Mouse (Mus musculus) bone marrow macrophage, adult 2 months (primary cell): Measurements from ENCODE around the gene Lce1d. TPM values are rescaled to one million over a fixed set of nuclear protein-coding genes. Genes with fewer than 3 reads are reported as not detected.

Experiments
- H3K27ac ChIP-seq: 2 replicates; pipeline ENCODE4 v1.5.1; 2012; ENCODE audit warnings: low read depth, low read length; ENCODE audit not compliant: insufficient read depth
- H3K4me1 ChIP-seq: 2 replicates; pipeline ENCODE4 v1.6.1; 2012; ENCODE audit warnings: low read length; ENCODE audit not compliant: control insufficient read depth, insufficient read depth
- H3K4me3 ChIP-seq: 2 replicates; pipeline ENCODE4 v1.5.1; 2012; ENCODE audit warnings: mild to moderate bottlenecking, low read length, moderate library complexity; ENCODE audit not compliant: insufficient read depth
- CTCF ChIP-seq: IDR thresholded peaks from 2 replicates; pipeline ENCODE4 v1.5.1; 2012; ENCODE audit warnings: low read depth, mild to moderate bottlenecking, low read length, moderate library complexity
- POLR2A ChIP-seq: IDR thresholded peaks from 2 replicates; pipeline ENCODE4 v1.6.1; 2012; ENCODE audit warnings: mild to moderate bottlenecking, low read depth, low read length, borderline replicate concordance
- polyA plus RNA-seq: library from polyadenylated mRNA; stranded (reverse); fragments of >200 nt; gene quantifications from 2 replicates; pipeline ENCODE4 v1.2.4, GENCODE M21; 2012; ENCODE audit not compliant: missing spikeins, insufficient read depth, insufficient read length

The Lce1d gene
- polyA plus RNA-seq, 1 experiment, result not detected

DNA sequence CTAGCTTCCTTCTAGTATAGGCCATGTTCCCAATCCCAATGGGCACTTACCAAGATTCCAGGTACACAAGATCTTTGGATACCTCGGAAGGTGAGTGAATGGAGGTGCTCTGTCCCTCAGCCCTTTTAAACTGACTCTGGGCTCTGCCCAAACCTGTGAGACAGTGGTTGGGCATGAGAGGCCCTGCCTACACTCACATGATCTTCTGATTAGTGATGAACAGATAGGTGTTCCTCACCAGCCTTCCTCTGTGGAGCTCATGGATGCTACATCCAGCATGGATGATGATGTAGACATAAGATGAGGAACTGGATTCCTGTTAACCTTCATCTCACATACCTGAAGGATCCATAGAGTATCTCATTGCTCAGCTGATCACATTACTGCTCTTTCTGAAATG is 38.8 kb downstream of the Lce1d start, which contains the start of gene Lce1a1:
Gene Lce1a1, minus strand, starts transcription at position 101 of the 400 bp plus-strand sequence.
- H3K27ac ChIP-seq, result no peak within 1 kb of the TSS

DNA sequence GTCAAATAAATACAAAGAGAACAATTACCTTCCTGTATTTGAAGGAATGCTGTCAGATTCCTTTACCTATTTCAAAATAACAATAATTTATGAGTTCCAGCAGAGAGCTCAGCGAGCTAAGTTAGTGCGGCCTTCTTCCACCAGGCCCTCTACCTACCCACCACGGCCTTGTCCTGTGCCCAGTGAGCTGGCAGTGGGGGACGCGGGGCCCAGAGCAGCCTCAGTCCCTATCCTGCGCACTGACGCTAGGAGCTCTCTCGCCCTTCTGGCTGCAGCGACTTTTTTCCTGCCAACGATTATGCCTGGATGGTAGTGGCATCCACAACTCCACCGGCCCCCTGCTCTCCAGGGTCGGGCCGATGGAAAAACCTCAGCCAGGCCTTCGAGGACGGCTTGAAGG is 47.2 kb downstream of the Lce1d start:
- H3K27ac ChIP-seq, result no peak overlapping the region
- no peaks in the 10 kb centered on the region for H3K4me1 ChIP-seq
- H3K4me3 ChIP-seq, result no peak overlapping the region
- TF ChIP-seq POLR2A (no peak), CTCF (no peak)

More for the DNA sequence above, 38.8 kb downstream of the Lce1d start, which contains the start of gene Lce1a1:
- no peak for TF ChIP-seq CTCF
- TF ChIP-seq POLR2A, result no peak
- Histone ChIP-seq H3K4me3 (no peak within 1 kb of the TSS), H3K4me1 (no peaks in the 10 kb centered on the region)

DNA sequence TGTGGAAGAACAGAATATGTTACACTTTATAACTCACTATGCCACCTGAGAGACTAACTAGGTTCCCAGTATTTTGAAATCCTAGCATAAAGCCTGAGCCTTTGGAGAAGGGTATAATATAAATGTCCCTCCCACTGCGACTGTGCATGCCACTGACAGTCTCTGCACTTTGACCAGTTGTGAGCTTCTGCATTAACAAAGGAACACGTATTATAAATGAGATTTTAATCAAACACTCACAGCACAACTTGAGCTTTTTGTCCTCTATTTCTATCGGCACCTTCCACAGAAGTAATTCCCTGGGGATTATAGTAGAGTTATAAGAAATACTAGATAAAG is 48.4 kb downstream of the Lce1d start:
- H3K4me1 ChIP-seq, result no peaks in the 10 kb centered on the region
- no peak overlapping the region for H3K27ac ChIP-seq
- TF ChIP-seq POLR2A (no peak), CTCF (no peak)
- no peak overlapping the region for H3K4me3 ChIP-seq

DNA sequence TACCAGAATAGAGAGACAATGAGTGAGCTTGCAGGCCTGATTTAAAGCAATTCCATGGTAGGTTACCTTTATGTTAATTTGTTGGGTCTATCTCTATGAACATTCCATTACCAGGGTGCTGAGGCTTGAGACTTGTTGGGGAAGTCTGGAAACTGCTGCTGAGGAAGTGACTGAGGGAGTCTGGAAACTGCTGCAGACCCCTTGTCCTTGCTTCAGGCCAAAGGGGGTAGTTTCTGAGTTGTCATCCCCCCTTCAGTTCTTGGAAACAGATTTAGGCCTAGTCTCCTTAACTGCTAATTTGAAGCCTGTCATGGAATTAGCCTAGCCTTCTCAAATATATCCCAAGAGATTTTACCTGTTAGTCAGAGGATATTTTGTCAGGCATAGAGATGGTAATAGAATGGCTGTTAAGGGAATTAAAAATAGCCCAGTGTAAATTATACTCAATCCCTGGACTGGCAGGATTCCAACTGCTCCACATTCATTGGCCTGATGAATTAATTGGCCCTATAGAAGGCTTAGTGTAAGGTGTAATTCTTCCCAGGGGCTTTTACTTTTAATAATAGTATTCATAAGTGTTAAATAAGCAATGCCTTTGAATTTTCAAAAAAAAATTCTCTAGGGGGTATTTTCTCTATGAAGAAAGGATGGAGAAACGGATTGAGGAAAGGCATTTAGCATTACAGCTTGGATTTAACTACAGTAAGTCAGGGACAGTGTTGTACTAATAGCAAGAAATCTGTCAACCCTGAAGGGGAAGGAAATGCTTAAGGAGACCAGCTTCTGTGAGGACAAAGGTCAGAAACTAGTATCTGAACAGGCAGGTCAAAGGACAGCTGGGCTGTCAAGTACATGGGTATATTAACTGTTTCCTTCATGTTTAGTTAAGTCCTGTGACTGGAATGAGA is 49.0 kb downstream of the Lce1d start:
- Histone ChIP-seq H3K4me1 (no peaks in the 10 kb centered on the region), H3K27ac (no peak overlapping the region), H3K4me3 (no peak overlapping the region)
- TF ChIP-seq CTCF, result no peak
- TF ChIP-seq POLR2A, result no peak

Other genes with a start within 250 kb of the Lce1d start
- gene Sprr1b, start 248.4 kb downstream of the Lce1d start, polyA plus RNA-seq, result not detected in 2 replicates
- not detected in 2 replicates for gene Sprr3, start 228.5 kb downstream of the Lce1d start, polyA plus RNA-seq
- gene Sprr1a, start 201.3 kb downstream of the Lce1d start, polyA plus RNA-seq, result not detected in 2 replicates
- gene Sprr4, start 186.7 kb downstream of the Lce1d start, polyA plus RNA-seq, result not detected in 2 replicates
- gene 2310046K23Rik, start 152.7 kb downstream of the Lce1d start, polyA plus RNA-seq, result not detected in 2 replicates
- not detected in 2 replicates for gene Ivl, start 113.5 kb downstream of the Lce1d start, polyA plus RNA-seq
- not detected in 2 replicates for gene Smcp, start 98.2 kb downstream of the Lce1d start, polyA plus RNA-seq
- not detected in 2 replicates for gene 2210017I01Rik, start 79.7 kb downstream of the Lce1d start, polyA plus RNA-seq
- gene Lce6a, start 65.5 kb downstream of the Lce1d start, polyA plus RNA-seq, result not detected in 2 replicates
- not detected in 2 replicates for gene Lce1a1, start 38.9 kb downstream of the Lce1d start, polyA plus RNA-seq
- not detected in 2 replicates for gene Lce1b, start 30.3 kb downstream of the Lce1d start, polyA plus RNA-seq
- not detected in 2 replicates for gene Lce1a2, start 16.9 kb downstream of the Lce1d start, polyA plus RNA-seq
- not detected in 2 replicates for gene Lce1c, start 8.0 kb downstream of the Lce1d start, polyA plus RNA-seq
- not detected in 2 replicates for gene Lce1e, start 21.9 kb upstream of the Lce1d start, polyA plus RNA-seq
- not detected in 2 replicates for gene Lce1f, start 33.1 kb upstream of the Lce1d start, polyA plus RNA-seq
- gene Gm38119, start 51.9 kb upstream of the Lce1d start, polyA plus RNA-seq, result not detected in 2 replicates
- gene Lce1g, start 65.1 kb upstream of the Lce1d start, polyA plus RNA-seq, result not detected in 2 replicates
- gene Lce1h, start 77.9 kb upstream of the Lce1d start, polyA plus RNA-seq, result not detected in 2 replicates
- not detected in 2 replicates for gene Lce1i, start 91.7 kb upstream of the Lce1d start, polyA plus RNA-seq
- gene Lce1j, start 103.3 kb upstream of the Lce1d start, polyA plus RNA-seq, result not detected in 2 replicates
- gene Lce1k, start 120.7 kb upstream of the Lce1d start, polyA plus RNA-seq, result not detected in 2 replicates
- gene Kprp, start 140.0 kb upstream of the Lce1d start, polyA plus RNA-seq, result not detected in 2 replicates
- not detected in 2 replicates for gene Lce1l, start 164.1 kb upstream of the Lce1d start, polyA plus RNA-seq
- not detected in 2 replicates for gene 2310050C09Rik, start 183.0 kb upstream of the Lce1d start, polyA plus RNA-seq
- not detected in 2 replicates for gene Lce3a, start 239.0 kb upstream of the Lce1d start, polyA plus RNA-seq
- not detected in 2 replicates for gene Lce3b, start 245.8 kb upstream of the Lce1d start, polyA plus RNA-seq